Mouse (Mus musculus): ENCODE data around the gene Duoxa1. TPM values are rescaled to one million over a fixed set of nuclear protein-coding genes. Genes with fewer than 3 reads are reported as not detected.

The Duoxa1 gene
- polyA plus RNA-seq, 1 experiment = 0.28 TPM

DNA sequence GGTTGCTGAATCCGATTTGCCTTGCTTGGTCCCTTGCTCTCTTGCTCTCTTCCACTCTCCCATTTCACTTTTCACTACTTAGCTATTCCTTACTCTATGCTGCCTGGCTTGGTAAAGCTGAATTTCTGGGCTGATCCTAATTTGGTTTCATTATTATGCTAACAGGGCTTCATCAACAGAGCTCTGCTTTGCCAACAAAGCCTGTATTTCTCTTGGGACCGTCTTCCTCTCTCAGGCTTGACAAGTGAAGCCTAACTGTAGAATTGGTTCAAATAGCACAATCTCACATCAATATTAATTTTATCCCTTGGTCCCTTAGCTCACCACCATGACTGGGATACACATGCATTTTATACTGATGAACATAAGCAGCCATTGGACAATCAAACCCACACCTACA is 2.0 kb downstream of the Duoxa1 start:
- TF ChIP-seq CTCF (conservative IDR thresholded peaks at IDR 0.05; ENCODE audit: insufficient read depth, insufficient read length, low read depth, low read length) (no peak), POLR2A (IDR thresholded peaks at IDR 0.05; ENCODE audit: low read depth, low read length) (no peak)
- no peaks in the 10 kb centered on the region for H3K27me3 ChIP-seq (replicated peaks; ENCODE audit: control insufficient read depth, insufficient read depth, low read length)
- WGBS = 63% methylated on average over 2 of the region's 2 CpGs
- peaks cover 4% of the 10 kb centered on the region; the same call in 1 of the 2 replicates for H3K4me1 ChIP-seq (ENCODE audit: control insufficient read depth, insufficient read depth, low read length)
- no peak for DNase-seq
- H3K36me3 ChIP-seq (ENCODE audit: control insufficient read depth, insufficient read depth, low read length) = no peaks in the 10 kb centered on the region
- H3K4me3 ChIP-seq (ENCODE audit: insufficient read depth, low read depth, low read length) = no peak overlapping the region
- no peak overlapping the region for H3K27ac ChIP-seq (ENCODE audit: insufficient read depth, low read depth, low read length)

DNA sequence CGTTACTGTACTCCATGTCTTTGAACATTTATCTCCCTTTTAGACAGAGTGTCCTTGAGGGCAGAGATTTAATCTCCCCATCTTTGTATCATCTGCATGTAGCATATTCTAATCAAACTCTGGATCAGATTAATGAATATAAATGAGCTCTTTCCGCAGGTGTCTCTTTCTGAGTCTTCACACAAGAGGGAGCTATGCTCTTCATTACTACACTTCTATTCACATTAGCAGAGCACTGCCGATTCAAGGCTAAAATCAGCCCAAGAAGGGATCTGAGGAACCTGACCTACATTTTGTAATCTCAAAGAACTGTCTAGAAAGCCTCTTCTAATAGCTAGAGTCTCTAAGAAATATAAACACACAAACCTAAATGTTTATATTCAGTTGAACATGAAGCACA is 3.9 kb downstream of the Duoxa1 start:
- no peak for DNase-seq
- H3K4me3 ChIP-seq (ENCODE audit: insufficient read depth, low read depth, low read length) = no peak overlapping the region
- no peak overlapping the region for H3K27ac ChIP-seq (ENCODE audit: insufficient read depth, low read depth, low read length)
- H3K27me3 ChIP-seq (replicated peaks; ENCODE audit: control insufficient read depth, insufficient read depth, low read length) = no peaks in the 10 kb centered on the region
- TF ChIP-seq POLR2A (IDR thresholded peaks at IDR 0.05; ENCODE audit: low read depth, low read length) (no peak), CTCF (conservative IDR thresholded peaks at IDR 0.05; ENCODE audit: insufficient read depth, insufficient read length, low read depth, low read length) (no peak)
- 38% methylated on average over 3 of the region's 3 CpGs for WGBS
- peaks cover 4% of the 10 kb centered on the region; the same call in 1 of the 2 replicates for H3K4me1 ChIP-seq (ENCODE audit: control insufficient read depth, insufficient read depth, low read length)
- no peaks in the 10 kb centered on the region for H3K36me3 ChIP-seq (ENCODE audit: control insufficient read depth, insufficient read depth, low read length)

DNA sequence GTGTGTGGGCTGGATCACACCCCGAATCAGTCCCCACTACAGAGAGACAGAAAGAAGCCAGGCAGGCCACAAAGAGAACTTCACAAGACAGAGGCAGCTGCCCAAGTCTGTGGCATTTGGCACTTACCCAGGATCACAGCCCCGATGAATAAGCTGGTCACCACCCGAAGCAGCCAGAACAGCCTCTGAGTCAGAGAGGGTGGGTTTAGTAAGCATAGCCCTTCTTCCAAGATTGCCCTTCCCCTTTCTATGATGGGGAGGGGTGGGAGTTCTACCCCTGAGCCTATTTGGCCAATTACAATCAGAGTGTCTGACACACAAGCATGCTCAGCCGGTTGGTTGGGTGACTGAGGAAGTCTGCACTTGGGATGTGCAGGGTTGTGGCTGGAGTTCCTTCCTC is 7.3 kb downstream of the Duoxa1 start:
- 36% methylated on average over 4 of the region's 4 CpGs for WGBS
- TF ChIP-seq CTCF (conservative IDR thresholded peaks at IDR 0.05; ENCODE audit: insufficient read depth, insufficient read length, low read depth, low read length) (no peak), POLR2A (IDR thresholded peaks at IDR 0.05; ENCODE audit: low read depth, low read length) (no peak)
- Histone ChIP-seq H3K4me3 (ENCODE audit: insufficient read depth, low read depth, low read length) (no peak overlapping the region), H3K27me3 (replicated peaks; ENCODE audit: control insufficient read depth, insufficient read depth, low read length) (0 out of 2 replicates have a peak, but pooled peaks cover 3% of the 10 kb centered on the region), H3K27ac (ENCODE audit: insufficient read depth, low read depth, low read length) (no peak overlapping the region), H3K4me1 (ENCODE audit: control insufficient read depth, insufficient read depth, low read length) (peaks cover 6% of the 10 kb centered on the region; the same call in 1 of the 2 replicates), H3K36me3 (ENCODE audit: control insufficient read depth, insufficient read depth, low read length) (no peaks in the 10 kb centered on the region)
- no peak for DNase-seq

DNA sequence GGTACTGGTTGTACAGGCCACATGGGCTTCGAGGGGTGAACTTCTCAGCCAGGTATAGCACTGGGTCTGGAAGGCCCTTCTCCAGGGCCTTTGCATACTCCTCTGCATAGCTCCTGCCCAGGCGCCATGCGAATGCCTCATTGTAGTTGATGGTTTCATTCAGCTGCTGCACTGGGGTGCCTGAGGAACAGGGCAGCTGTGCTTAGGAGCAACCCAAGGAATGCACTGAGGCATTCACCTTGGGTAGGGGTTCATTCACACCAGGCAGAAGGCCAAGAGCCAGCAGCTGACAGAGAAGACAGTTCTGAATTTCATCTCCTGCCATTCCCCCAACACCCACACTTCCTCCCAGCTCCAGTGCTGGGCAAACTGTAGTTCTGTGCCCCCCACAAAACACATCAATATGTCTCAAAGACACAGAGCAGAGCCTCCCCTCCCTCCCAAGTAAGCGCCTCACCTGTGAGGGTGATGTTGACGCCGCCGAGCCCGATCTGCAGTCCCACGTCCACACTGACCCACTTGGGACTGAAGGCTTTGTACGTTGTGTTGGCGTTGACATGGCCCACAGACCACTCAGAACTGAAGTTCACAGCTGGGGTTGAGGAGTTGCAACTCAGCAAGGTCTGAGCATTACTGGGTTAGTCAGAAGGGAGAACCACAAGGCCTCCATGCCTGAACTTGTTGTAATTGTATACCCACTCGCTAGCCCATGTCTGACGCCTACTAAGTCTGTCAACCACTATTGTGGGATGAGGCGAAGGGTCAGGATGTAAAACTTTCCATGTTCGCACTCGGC is 8.2 kb downstream of the Duoxa1 start:
- H3K36me3 ChIP-seq (ENCODE audit: control insufficient read depth, insufficient read depth, low read length) = no peaks in the 10 kb centered on the region
- TF ChIP-seq CTCF (conservative IDR thresholded peaks at IDR 0.05; ENCODE audit: insufficient read depth, insufficient read length, low read depth, low read length) (no peak), POLR2A (IDR thresholded peaks at IDR 0.05; ENCODE audit: low read depth, low read length) (no peak)
- H3K4me3 ChIP-seq (ENCODE audit: insufficient read depth, low read depth, low read length) = no peak overlapping the region
- H3K4me1 ChIP-seq (ENCODE audit: control insufficient read depth, insufficient read depth, low read length) = peaks cover 6% of the 10 kb centered on the region; the same call in 1 of the 2 replicates
- no peak overlapping the region for H3K27ac ChIP-seq (ENCODE audit: insufficient read depth, low read depth, low read length)
- H3K27me3 ChIP-seq (replicated peaks; ENCODE audit: control insufficient read depth, insufficient read depth, low read length) = 0 out of 2 replicates have a peak, but pooled peaks cover 3% of the 10 kb centered on the region
- 83% methylated on average over 16 of the region's 16 CpGs for WGBS
- DNase-seq = no peak

DNA sequence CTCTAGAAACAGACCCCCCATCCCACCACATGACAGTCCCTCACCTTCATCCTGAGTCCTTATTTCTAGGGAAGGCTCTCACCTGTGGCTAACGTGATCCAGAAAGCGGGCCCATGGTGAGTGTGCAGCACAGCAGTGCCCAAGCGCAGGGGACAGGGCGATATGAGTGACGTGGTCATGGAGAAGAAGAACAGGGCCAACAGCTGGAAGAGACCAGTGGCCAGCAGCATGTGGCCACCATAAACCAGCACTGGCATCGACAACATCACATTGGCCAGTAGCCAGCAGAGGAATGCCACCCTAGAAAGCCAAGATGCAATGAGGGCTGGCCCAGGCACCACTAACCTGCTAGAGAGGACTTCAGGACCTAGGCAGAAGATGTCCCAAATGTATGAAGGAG is 9.0 kb downstream of the Duoxa1 start:
- no peak overlapping the region for H3K4me3 ChIP-seq (ENCODE audit: insufficient read depth, low read depth, low read length)
- no peak for DNase-seq
- H3K4me1 ChIP-seq (ENCODE audit: control insufficient read depth, insufficient read depth, low read length) = peaks cover 6% of the 10 kb centered on the region; the same call in 1 of the 2 replicates
- no peak for TF ChIP-seq POLR2A (IDR thresholded peaks at IDR 0.05; ENCODE audit: low read depth, low read length)
- no peak for TF ChIP-seq CTCF (conservative IDR thresholded peaks at IDR 0.05; ENCODE audit: insufficient read depth, insufficient read length, low read depth, low read length)
- peaks cover 3% of the 10 kb centered on the region; the same call in 1 of the 2 replicates for H3K27me3 ChIP-seq (replicated peaks; ENCODE audit: control insufficient read depth, insufficient read depth, low read length)
- no peaks in the 10 kb centered on the region for H3K36me3 ChIP-seq (ENCODE audit: control insufficient read depth, insufficient read depth, low read length)
- 92% methylated on average over 6 of the region's 6 CpGs for WGBS
- H3K27ac ChIP-seq (ENCODE audit: insufficient read depth, low read depth, low read length) = no peak overlapping the region

DNA sequence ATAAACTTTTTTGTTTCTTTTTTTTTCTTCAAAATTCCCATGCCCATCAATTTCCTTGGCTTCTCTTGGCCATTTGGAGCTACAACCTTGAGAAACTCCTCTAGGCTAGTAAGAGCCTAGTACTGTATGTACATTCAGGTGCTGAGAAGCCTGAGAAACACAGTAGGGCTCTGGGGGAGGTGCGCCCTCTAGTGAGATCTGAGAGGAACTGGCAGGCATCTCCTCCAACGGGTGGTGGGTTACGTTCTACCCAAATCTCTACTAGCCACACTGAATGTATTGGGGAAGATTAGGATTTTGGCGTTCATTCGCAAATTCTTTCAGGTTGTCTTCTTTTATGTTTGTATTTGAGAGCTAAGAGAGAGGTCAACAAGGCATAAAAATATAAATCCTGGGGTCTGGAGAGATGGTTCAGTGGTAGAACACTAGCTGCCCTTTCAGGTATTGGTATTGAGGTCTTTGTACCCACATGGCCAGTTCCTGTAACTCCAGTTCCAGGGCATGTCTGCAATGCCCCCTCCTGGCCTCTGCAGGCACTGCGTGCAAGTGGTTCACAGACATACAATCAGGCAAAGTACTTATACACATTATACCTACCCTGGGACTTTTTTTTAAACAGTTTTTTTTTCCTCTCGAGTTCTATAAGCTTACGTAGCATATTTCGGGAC is 10.8 kb downstream of the Duoxa1 start:
- DNase-seq = peak; percentile 81
- 9% methylated on average over 9 of the region's 9 CpGs for WGBS

More for the DNA sequence above, 10.8 kb downstream of the Duoxa1 start:
- peaks cover 7% of the 10 kb centered on the region; the same call in 1 of the 2 replicates for H3K27me3 ChIP-seq (replicated peaks; ENCODE audit: control insufficient read depth, insufficient read depth, low read length)
- peaks cover 9% of the 10 kb centered on the region for H3K4me1 ChIP-seq (ENCODE audit: control insufficient read depth, insufficient read depth, low read length)
- H3K36me3 ChIP-seq (ENCODE audit: control insufficient read depth, insufficient read depth, low read length) = no peaks in the 10 kb centered on the region
- peak; percentile 87 for TF ChIP-seq CTCF (conservative IDR thresholded peaks at IDR 0.05; ENCODE audit: insufficient read depth, insufficient read length, low read depth, low read length)
- no peak for TF ChIP-seq POLR2A (IDR thresholded peaks at IDR 0.05; ENCODE audit: low read depth, low read length)
- H3K27ac ChIP-seq (ENCODE audit: insufficient read depth, low read depth, low read length) = no peak overlapping the region
- no peak overlapping the region for H3K4me3 ChIP-seq (ENCODE audit: insufficient read depth, low read depth, low read length)
